Mouse (Mus musculus): Measurements from ENCODE around the gene Syce3. TPM values are rescaled to one million over a fixed set of nuclear protein-coding genes. Genes with fewer than 3 reads are reported as not detected.

The Syce3 gene
- polyA plus RNA-seq, 1 experiment from 2014 or later: not detected

GRCm38 (mm10) chr15:89396883-89397282, 13.4 kb downstream of the Syce3 start:
- H3K27ac ChIP-seq: no peak overlapping the region
- 93% methylated on average over 4 of the region's 4 CpGs for WGBS (ENCODE audit: missing documents)
- no peaks in the 10 kb centered on the region for H3K36me3 ChIP-seq (ENCODE audit: inconsistent target)
- no peak overlapping the region for H3K4me3 ChIP-seq (ENCODE audit: inconsistent target)
- no peaks in the 10 kb centered on the region for H3K79me2 ChIP-seq (ENCODE audit: inconsistent target)

GRCm38 (mm10) chr15:89390081-89390480, 20.2 kb downstream of the Syce3 start:
- WGBS (ENCODE audit: missing documents): 98% methylated on average over 10 of the region's 10 CpGs
- no peak overlapping the region for H3K27ac ChIP-seq
- H3K36me3 ChIP-seq (ENCODE audit: inconsistent target): no peaks in the 10 kb centered on the region
- no peak overlapping the region for H3K4me3 ChIP-seq (ENCODE audit: inconsistent target)
- no peaks in the 10 kb centered on the region for H3K79me2 ChIP-seq (ENCODE audit: inconsistent target)

- no peaks in the 10 kb centered on the region for H3K36me3 ChIP-seq (ENCODE audit: inconsistent target)
- 14% methylated on average over 12 of the region's 12 CpGs for WGBS (ENCODE audit: missing documents)
- no peak overlapping the region for H3K27ac ChIP-seq
- H3K4me3 ChIP-seq (ENCODE audit: inconsistent target): no peak overlapping the region
- H3K79me2 ChIP-seq (ENCODE audit: inconsistent target): no peaks in the 10 kb centered on the region
These were observed 23.2 kb downstream of the Syce3 start for GRCm38 (mm10) chr15:89387127-89387526.

GRCm38 (mm10) chr15:89384617-89385016, 25.7 kb downstream of the Syce3 start, which contains the start of gene Klhdc7b:
Klhdc7b (plus strand) TSS chr15:89384917.
- WGBS (ENCODE audit: missing documents): 92% methylated on average over 7 of the region's 7 CpGs
- Histone ChIP-seq H3K4me3 (ENCODE audit: inconsistent target) (no peak within 1 kb of the TSS), H3K27ac (no peak within 1 kb of the TSS), H3K79me2 (ENCODE audit: inconsistent target) (no peaks in the 10 kb centered on the region), H3K36me3 (ENCODE audit: inconsistent target) (no peaks in the 10 kb centered on the region)

GRCm38 (mm10) chr15:89379429-89379828, 30.9 kb downstream of the Syce3 start:
- H3K4me3 ChIP-seq (ENCODE audit: inconsistent target): no peak overlapping the region

GRCm38 (mm10) chr15:89378831-89379401, 31.4 kb downstream of the Syce3 start, which contains the start of gene Odf3b:
Odf3b (minus strand) TSS chr15:89379282.
- 3% methylated on average over 33 of the region's 33 CpGs for WGBS (ENCODE audit: missing documents)
- Histone ChIP-seq H3K27ac (no peak within 1 kb of the TSS), H3K79me2 (ENCODE audit: inconsistent target) (no peaks in the 10 kb centered on the region), H3K4me3 (ENCODE audit: inconsistent target) (no peak within 1 kb of the TSS), H3K36me3 (ENCODE audit: inconsistent target) (no peaks in the 10 kb centered on the region)

More at GRCm38 (mm10) chr15:89379429-89379828, 30.9 kb downstream of the Syce3 start:
- H3K27ac ChIP-seq: no peak overlapping the region
- H3K36me3 ChIP-seq (ENCODE audit: inconsistent target): no peaks in the 10 kb centered on the region
- H3K79me2 ChIP-seq (ENCODE audit: inconsistent target): no peaks in the 10 kb centered on the region
- WGBS (ENCODE audit: missing documents): 14% methylated on average over 9 of the region's 10 CpGs

- no peaks in the 10 kb centered on the region; the same call in 1 of the 2 replicates for H3K79me2 ChIP-seq (ENCODE audit: inconsistent target)
- 11% methylated on average over 45 of the region's 46 CpGs for WGBS (ENCODE audit: missing documents)
- no peak overlapping the region for H3K4me3 ChIP-seq (ENCODE audit: inconsistent target)
- H3K36me3 ChIP-seq (ENCODE audit: inconsistent target): no peaks in the 10 kb centered on the region
- H3K27ac ChIP-seq: no peak overlapping the region
These were observed 32.1 kb downstream of the Syce3 start for GRCm38 (mm10) chr15:89377938-89378828.

GRCm38 (mm10) chr15:89377362-89377761, 32.9 kb downstream of the Syce3 start:
- Histone ChIP-seq H3K27ac (no peak overlapping the region), H3K4me3 (ENCODE audit: inconsistent target) (no peak overlapping the region), H3K79me2 (ENCODE audit: inconsistent target) (peaks cover 5% of the 10 kb centered on the region; the same call in 1 of the 2 replicates), H3K36me3 (ENCODE audit: inconsistent target) (no peaks in the 10 kb centered on the region)
- 37% methylated on average over 18 of the region's 18 CpGs for WGBS (ENCODE audit: missing documents)

- Histone ChIP-seq H3K36me3 (ENCODE audit: inconsistent target) (no peaks in the 10 kb centered on the region; the same call in 1 of the 2 replicates), H3K79me2 (ENCODE audit: inconsistent target) (peaks cover 7% of the 10 kb centered on the region; the same call in 1 of the 2 replicates), H3K27ac (no peak within 1 kb of the TSS), H3K4me3 (ENCODE audit: inconsistent target) (no peak within 1 kb of the TSS)
- WGBS (ENCODE audit: missing documents): 80% methylated on average over 16 of the region's 16 CpGs
These were observed 33.3 kb downstream of the Syce3 start, which contains the start of gene Tymp for GRCm38 (mm10) chr15:89376957-89377356. Tymp (minus strand) TSS chr15:89377039.

- WGBS (ENCODE audit: missing documents): 89% methylated on average over 7 of the region's 7 CpGs
- H3K27ac ChIP-seq: no peak overlapping the region
- peaks cover 7% of the 10 kb centered on the region for H3K36me3 ChIP-seq (ENCODE audit: inconsistent target)
- peaks cover 7% of the 10 kb centered on the region; the same call in 1 of the 2 replicates for H3K79me2 ChIP-seq (ENCODE audit: inconsistent target)
- H3K4me3 ChIP-seq (ENCODE audit: inconsistent target): no peak overlapping the region
These were observed 34.3 kb downstream of the Syce3 start for GRCm38 (mm10) chr15:89376040-89376439.

- H3K4me3 ChIP-seq (ENCODE audit: inconsistent target): no peak overlapping the region
- H3K36me3 ChIP-seq (ENCODE audit: inconsistent target): peaks cover 15% of the 10 kb centered on the region
- H3K79me2 ChIP-seq (ENCODE audit: inconsistent target): peaks cover 7% of the 10 kb centered on the region; the same call in 1 of the 2 replicates
- H3K27ac ChIP-seq: no peak overlapping the region
- 97% methylated on average over 17 of the region's 17 CpGs for WGBS (ENCODE audit: missing documents)
These were observed 35.3 kb downstream of the Syce3 start for GRCm38 (mm10) chr15:89374801-89375534.

GRCm38 (mm10) chr15:89374340-89374739, 36.0 kb downstream of the Syce3 start:
- Histone ChIP-seq H3K4me3 (ENCODE audit: inconsistent target) (peak overlapping the region; percentile 45; the same call in 1 of the 2 replicates), H3K79me2 (ENCODE audit: inconsistent target) (peaks cover 7% of the 10 kb centered on the region; the same call in 1 of the 2 replicates), H3K36me3 (ENCODE audit: inconsistent target) (peaks cover 21% of the 10 kb centered on the region), H3K27ac (0 out of 2 replicates have a peak overlapping the region, but pooled peaks have one; percentile 58)
- WGBS (ENCODE audit: missing documents): 74% methylated on average over 9 of the region's 9 CpGs

GRCm38 (mm10) chr15:89373762-89374248, 36.5 kb downstream of the Syce3 start, which contains the start of gene Sco2:
Sco2 (minus strand) TSS chr15:89373846.
- peaks cover 26% of the 10 kb centered on the region for H3K36me3 ChIP-seq (ENCODE audit: inconsistent target)
- H3K27ac ChIP-seq: peak within 1 kb of the TSS; percentile 58
- peaks cover 7% of the 10 kb centered on the region; the same call in 1 of the 2 replicates for H3K79me2 ChIP-seq (ENCODE audit: inconsistent target)
- H3K4me3 ChIP-seq (ENCODE audit: inconsistent target): peak within 1 kb of the TSS; percentile 45
- WGBS (ENCODE audit: missing documents): under 1% methylated on average over 42 of the region's 42 CpGs

Measured in macrophage (primary cell).